Mouse (Mus musculus): ENCODE measurements around the gene Hoxa11.

- TF ChIP-seq GATA1 (IDR thresholded peaks at IDR 0.05; ENCODE audit: low read length), result no peak
- no peak for TF ChIP-seq TAL1 (IDR thresholded peaks at IDR 0.05; ENCODE audit: low read length)
These were observed 7.5 kb downstream of the Hoxa11 start for GRCm38 (mm10) chr6:52238155-52238545.
